Mouse (Mus musculus) retina, postnatal 1 day (tissue): ENCODE results near the gene Ncan.
"Not testable (repeated sequence)": the region's sequence is repeated elsewhere in the genome, so short reads cannot be mapped to it uniquely, and the experiment has no call there.

Experiments
- DNase-seq: peaks from one replicate; pipeline ENCODE4 v3.0.0-alpha.2; 2012

The Ncan gene

GRCm38 (mm10) chr8:70081976-70082375 lies 38.7 kb downstream of the Ncan start:
- no peak for DNase-seq

- DNase-seq: no peak
These were observed 47.0 kb downstream of the Ncan start for GRCm38 (mm10) chr8:70073682-70074081.

GRCm38 (mm10) chr8:70073120-70073519 lies 47.6 kb downstream of the Ncan start:
- DNase-seq: no peak

GRCm38 (mm10) chr8:70072441-70073069 lies 48.1 kb downstream of the Ncan start, which contains the start of gene Tm6sf2:
Gene Tm6sf2 (plus strand): TSS chr8:70072924.
- DNase-seq: peak; percentile 13

GRCm38 (mm10) chr8:70071836-70072440 lies 48.7 kb downstream of the Ncan start:
- DNase-seq: no peak

- peak; percentile 60 for DNase-seq
These were observed 63.0 kb downstream of the Ncan start for GRCm38 (mm10) chr8:70057721-70058120.

GRCm38 (mm10) chr8:70050434-70050833 lies 70.2 kb downstream of the Ncan start:
- not testable (repeated sequence) for DNase-seq

- no peak for DNase-seq
These were observed 71.0 kb downstream of the Ncan start for GRCm38 (mm10) chr8:70049662-70050061.

GRCm38 (mm10) chr8:70043996-70044395 lies 76.7 kb downstream of the Ncan start:
- no peak for DNase-seq
